Mouse (Mus musculus): Measurements from ENCODE around the gene Il20ra.

Il20ra gene

GRCm38 (mm10) chr10:19765459-19765858, 53.1 kb downstream of the Il20ra start:
- DNase-seq (ENCODE audit: low spot score) = no peak

- no peak for DNase-seq (ENCODE audit: low spot score)
Measured at GRCm38 (mm10) chr10:19779092-19779491, 66.7 kb downstream of the Il20ra start.

- DNase-seq (ENCODE audit: low spot score) = peak; percentile 8
Measured at GRCm38 (mm10) chr10:19781365-19781764, 69.0 kb downstream of the Il20ra start.

GRCm38 (mm10) chr10:19794996-19795395, 82.6 kb downstream of the Il20ra start:
- DNase-seq (ENCODE audit: low spot score) = no peak

GRCm38 (mm10) chr10:19802958-19803357, 90.6 kb downstream of the Il20ra start:
- no peak for DNase-seq (ENCODE audit: low spot score)

- no peak for DNase-seq (ENCODE audit: low spot score)
Measured at GRCm38 (mm10) chr10:19804763-19805162, 92.4 kb downstream of the Il20ra start.

Measured in retina, embryonic 14.5 days (tissue).